Mouse (Mus musculus) c-Kit-positive CD71-positive TER-119-negative erythroid progenitor cells, embryonic 14.5 days (primary cell): ENCODE data around the gene Armh3.
"Not testable (repeated sequence)": the region's sequence is repeated elsewhere in the genome, so short reads cannot be mapped to it uniquely, and the experiment has no call there.

Experiments
- DNase-seq: peaks from one replicate; pipeline ENCODE4 v3.0.0-alpha.2; 2013; ENCODE audit warnings: low read depth

Gene Armh3

GRCm38 (mm10) chr19:46033911-46034310 lies 35.6 kb upstream of the Armh3 start:
- DNase-seq, result no peak

DNA sequence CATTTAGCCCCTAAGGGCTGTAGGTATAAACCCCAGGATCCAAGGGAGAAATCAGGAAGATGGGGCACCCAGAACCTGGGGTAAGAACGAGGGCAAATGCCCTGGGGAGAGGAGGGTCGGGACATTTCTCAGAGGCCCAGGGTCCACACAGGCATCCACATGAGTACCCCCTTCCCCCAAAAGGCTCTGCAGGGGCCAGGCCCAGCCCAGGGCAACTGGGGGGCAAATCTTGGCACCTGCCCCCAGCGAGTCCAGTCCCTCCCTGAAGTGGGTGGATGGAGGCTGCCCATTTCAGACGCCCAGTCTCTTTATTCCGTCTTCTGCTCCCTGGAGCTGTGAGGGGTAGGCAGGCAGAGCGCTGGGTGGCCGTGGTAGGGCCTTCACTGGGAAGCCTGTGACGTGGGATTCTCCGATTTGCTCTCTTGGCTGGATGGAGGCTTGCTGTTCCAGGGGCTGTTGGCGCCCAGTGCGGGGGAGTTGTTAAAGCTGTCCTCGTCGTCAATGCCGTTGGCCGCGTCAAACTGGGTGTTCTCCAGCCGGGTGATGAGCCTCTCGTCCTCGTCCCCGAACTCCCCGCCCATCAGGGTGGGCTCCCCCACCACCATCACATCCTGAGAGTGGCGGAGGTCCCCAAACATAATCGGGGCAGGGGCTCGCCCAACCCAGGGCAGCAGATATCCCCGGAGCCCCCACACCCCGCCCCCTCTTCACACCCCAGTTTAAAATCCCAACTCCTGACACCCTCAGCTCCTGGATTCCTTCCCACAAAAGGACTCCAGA lies 34.6 kb upstream of the Armh3 start:
- DNase-seq, result no peak

- DNase-seq, result no peak
These were observed 33.6 kb upstream of the Armh3 start for GRCm38 (mm10) chr19:46031689-46032432.

GRCm38 (mm10) chr19:46030196-46030983 lies 32.1 kb upstream of the Armh3 start:
- DNase-seq, result no peak

- no peak for DNase-seq
These were observed 31.4 kb upstream of the Armh3 start for GRCm38 (mm10) chr19:46029652-46030051.

DNA sequence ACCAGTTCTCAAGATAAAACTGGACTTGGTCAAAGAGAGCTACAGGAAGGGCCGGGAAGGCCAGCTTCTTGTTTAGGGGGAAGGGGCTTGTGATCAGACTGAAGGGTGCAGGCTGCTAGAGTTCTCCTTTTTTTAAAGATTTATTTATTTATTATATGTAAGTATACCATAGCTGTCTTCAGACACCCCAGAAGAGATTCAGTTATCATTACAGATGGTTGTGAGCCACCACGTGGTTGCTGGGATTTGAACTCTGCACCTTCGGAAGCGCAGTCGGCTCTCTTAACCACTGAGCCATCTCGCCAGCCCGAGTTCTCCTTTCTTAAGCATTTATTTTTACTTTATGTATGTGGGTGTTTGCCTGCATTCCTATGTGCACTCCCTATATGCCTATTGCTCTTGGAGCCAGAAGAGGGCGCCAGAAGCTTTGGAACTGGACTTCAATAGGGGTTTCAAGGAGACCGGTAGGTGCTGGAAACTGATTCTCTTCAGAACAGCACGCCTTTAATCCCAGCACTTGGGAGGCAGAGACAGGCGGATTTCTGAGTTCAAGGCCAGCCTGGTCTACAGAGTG lies 30.5 kb upstream of the Armh3 start:
- no peak for DNase-seq

DNA sequence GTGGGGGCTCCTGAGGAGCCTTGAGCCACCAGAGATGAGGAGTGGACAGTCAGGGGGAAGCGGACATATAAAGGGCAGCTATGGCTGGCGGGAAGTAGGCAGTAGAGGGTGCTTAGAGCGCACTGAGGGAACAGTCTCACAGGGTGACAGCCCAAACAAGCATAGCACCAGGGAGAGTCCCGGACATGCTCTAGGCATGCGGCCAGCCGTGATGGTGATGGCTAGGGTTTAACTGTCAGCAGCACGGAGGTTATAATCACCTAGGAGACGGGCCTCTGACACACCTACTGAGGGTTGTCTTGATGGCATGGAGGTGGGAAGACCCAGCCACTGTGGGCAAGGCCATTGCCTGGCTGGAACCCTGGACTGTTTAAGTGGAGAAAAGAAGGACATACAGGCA lies 28.3 kb upstream of the Armh3 start:
- no peak for DNase-seq

GRCm38 (mm10) chr19:46024959-46025358 lies 26.7 kb upstream of the Armh3 start:
- DNase-seq, result no peak

DNA sequence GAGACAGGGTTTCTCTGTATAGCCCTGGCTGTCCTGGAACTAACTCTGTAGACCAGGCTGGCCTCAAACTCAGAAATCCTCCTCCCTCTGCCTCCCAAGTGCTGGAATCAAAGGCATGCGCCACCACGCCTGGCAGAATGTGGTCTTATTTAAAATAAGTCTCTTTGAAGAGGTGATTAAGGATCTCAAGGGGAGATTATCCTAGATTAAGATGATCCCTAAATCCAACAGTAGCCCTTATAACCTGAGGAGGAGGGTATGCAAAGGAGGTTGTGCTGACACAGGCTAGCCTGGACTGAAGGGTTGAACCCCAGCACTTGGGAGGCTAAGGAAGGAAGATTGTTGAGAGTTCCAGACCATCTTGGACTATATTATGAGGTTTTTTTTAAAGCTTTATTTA lies 17.7 kb upstream of the Armh3 start:
- no peak for DNase-seq

DNA sequence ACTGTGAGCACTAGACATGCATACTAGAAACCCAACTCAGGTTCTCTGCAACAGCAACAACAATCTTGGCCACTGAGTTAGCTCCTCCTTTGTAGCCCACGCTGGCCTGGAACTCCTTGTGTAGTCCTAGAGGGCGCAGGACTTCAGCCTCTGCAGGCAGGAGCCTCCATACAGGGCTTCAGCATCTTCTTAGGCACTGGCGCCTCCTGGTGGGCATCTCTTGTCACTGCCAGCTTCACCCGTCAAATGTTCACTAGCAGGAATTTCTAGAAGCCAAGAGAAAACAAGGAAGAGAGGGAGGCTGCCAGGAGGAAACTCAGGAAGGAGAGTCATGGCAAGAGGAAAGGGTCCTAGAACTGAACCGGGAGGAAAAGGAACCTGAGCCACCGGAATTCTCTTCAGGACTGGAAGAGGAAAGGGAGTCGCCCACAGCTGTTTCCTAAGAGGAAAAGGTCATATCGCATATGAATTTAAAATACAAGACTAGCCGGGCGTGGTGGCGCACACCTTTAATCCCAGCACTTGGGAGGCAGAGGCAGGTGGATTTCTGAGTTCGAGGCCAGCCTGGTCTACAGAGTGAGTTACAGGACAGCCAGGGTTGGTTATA lies 16.4 kb upstream of the Armh3 start:
- DNase-seq, result peak; percentile 79

DNA sequence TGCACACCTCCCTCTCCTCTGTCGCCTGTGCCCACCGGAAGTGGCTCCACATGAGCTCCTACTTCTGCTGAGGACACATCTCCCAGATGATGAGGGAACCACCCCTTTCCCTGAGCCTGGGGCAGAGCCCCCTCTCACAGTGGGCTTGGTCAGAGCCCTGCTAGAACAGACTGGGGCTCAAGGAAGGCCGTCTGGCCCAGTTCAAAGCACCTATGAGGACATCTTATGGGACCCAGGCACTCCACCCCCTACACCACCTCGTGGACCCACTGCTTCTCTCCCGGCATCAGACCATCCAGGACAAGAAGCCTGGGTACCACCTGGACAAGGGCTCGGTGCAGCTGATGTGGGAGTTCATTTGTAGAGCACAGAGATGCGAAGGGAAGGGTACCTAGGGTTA lies 7.4 kb upstream of the Armh3 start:
- no peak for DNase-seq

DNA sequence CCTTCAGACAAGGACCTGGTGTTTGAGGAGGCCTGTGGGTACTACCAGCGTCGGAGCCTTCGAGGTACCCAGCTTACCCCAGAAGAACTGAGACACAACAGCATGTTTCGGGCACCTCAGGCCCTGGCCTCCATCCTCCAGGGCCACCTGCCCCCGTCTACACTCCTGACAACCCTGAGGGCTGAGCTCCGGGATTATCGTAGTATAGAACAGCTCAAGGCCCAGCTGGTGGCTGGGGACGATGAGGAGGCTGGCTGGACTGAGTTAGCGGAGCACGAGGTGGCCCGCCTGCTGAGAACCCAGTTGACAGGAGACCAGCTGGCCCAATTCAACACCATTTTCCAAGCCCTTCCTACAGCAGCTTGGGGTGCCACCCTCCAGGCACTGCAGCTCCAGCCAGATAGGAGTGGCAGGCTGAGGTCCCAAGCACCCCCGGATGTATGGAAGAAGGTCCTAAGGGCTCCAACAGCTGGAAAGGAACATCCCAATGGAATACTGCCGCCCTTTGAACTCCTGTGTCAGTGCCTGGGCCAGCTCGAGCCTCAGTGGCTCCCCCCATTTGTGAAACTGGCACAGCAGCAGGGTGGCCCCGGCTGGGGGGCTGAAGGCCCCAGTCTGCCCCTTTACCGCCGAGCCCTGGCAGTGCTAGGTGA lies 6.7 kb upstream of the Armh3 start:
- DNase-seq, result no peak

- DNase-seq, result peak; percentile 81
These were observed 5.3 kb upstream of the Armh3 start, which contains the start of gene Hps6 for GRCm38 (mm10) chr19:46003371-46004226. Gene Hps6, plus strand, starts transcription at chr19:46003508.

DNA sequence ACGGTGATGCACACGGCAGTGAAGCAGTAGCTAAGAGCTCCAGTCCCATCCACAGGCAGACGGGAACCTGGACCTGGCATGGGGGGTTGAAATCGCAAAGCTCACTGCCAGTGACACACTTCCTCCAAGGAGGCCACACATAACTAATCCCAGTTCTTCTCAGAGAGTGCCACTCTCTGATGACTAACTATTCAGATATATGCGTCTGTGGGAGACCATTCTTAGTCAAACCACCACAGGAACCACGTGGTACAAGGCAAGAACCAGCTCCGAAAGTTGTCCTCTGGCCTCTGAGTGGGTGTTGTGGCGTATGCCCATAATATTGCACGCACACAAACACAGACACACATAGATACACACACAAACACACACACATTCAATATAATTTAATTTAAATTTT lies 4.0 kb upstream of the Armh3 start:
- DNase-seq, result no peak

DNA sequence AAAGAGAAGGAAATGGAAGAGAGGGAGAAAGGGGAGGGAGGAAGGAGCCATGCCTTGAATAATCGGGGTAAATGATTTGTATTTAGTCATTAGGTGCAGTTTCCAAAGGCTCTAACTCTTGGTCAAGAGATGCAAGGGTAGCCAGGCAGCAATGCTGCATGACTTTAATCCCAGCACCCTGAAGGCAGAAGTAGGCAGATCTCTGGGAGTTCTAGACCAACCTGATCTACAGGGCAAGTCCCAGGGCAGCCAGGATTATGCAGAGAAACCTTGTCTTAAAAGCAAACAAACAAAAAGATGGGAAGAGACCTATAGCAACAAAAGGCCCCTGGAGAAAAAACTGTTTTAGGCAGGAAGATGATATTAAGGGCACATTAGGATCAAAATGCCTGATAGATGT lies 1.1 kb upstream of the Armh3 start:
- no peak for DNase-seq

- DNase-seq, result no peak
These were observed 468 bp upstream of the Armh3 start for GRCm38 (mm10) chr19:45998694-45999217.

DNA sequence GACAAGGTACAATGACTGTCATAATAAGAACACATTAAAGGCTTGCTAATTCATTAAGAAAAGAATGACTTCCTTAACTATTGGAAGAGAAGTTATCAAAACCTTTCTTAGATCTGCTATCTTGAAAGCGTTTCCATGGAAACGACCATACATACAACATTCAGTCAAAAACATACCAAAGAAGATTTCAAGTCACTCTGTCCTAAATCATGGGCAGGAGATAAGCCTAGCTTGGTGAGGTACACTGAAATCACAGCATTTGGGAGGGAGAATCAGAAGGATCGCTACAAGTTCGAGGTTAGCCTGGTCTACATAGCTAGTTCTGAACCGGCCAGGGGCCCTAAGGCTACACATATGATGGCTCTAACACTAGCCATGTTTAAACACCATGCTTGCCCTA lies 923 bp downstream of the Armh3 start:
- no peak for DNase-seq

GRCm38 (mm10) chr19:45993981-45994737 lies 4.1 kb downstream of the Armh3 start:
- no peak for DNase-seq

- DNase-seq, result not testable (repeated sequence)
These were observed 4.8 kb downstream of the Armh3 start for GRCm38 (mm10) chr19:45993441-45993840.
